Mouse (Mus musculus): ENCODE measurements around the gene Disc1. TPM values are rescaled to one million over a fixed set of nuclear protein-coding genes. Genes with fewer than 3 reads are reported as not detected.

Gene Disc1
- total RNA-seq, 2 experiments from 2014 or later, result 0.84 to 1.3 TPM

DNA sequence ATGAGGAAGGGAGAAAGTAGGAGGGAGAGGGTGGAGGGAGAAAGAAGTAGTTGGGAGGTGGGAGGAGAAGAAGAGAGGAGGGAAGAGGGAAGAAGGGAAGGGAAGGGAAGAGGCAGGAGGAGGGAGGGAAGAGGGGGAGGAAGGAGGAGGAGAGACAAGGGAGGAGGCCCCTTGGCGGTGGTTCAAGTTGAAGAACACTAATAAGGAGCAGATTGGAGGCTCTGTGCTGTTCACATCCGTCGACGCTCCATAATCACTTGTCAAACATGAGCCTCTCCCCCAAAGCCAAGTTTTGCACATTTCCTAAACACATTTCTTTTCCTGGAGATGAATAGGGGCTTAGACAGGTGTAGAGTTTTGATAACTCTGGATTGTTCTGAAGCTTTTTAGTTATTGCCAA is 245.3 kb downstream of the Disc1 start:
- TF ChIP-seq CTCF (IDR thresholded peaks at IDR 0.05), result no peak
- Histone ChIP-seq H3K27ac (no peak overlapping the region), H3K4me3 (no peak overlapping the region)
- no peak for DNase-seq
- intact Hi-C loops (cut with DNase I), result no loop called here

DNA sequence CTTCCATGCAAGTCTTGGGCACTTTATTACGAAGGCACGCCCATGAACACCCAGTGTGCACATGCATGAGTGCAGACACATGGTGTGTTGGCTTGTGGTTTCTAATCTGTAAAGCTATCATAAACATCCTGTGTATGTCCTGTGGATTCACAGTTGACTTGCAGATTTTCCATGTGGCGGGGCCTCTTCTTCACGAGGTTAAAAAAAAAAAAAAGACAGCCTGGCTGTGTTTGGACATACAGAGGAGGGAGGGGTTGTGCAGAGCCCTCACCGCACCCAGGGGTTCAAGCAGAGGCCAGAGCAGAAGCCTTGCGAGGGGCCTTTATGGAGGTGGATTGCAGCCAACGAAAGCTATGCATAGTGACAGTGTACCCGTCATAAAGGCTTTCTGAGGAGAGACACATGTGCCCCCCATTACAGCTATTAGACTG is 248.0 kb downstream of the Disc1 start:
- no peak overlapping the region for H3K27ac ChIP-seq
- no peak for DNase-seq
- no peak for TF ChIP-seq CTCF (IDR thresholded peaks at IDR 0.05)
- intact Hi-C loops (cut with DNase I), result no loop called here
- no peak overlapping the region for H3K4me3 ChIP-seq

- DNase-seq, result no peak
- Histone ChIP-seq H3K27ac (no peak overlapping the region), H3K4me3 (no peak overlapping the region)
- no peak for TF ChIP-seq CTCF (IDR thresholded peaks at IDR 0.05)
- intact Hi-C loops (cut with DNase I), result no loop called here
Measured at GRCm38 (mm10) chr8:125306665-125307064, 252.7 kb downstream of the Disc1 start.

DNA sequence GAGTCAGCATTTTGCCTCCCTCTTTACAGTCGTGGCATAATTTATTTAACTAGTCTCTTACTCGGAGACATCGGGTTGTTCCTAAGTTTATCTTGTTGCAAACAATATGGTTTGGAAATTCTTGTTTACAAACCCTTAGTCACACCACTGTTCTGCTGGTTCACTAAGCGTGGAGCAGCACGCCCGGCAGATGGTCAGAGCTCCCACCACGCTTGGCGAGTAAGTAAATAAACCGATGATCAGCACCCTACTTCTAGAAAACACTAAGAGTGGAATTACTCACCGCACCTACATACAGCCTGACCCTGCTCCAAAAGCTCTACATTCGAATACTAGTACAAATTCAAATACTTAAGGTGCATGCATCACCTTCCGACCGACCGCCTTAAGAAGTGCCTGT is 256.0 kb downstream of the Disc1 start:
- no peak overlapping the region for H3K4me3 ChIP-seq
- intact Hi-C loops (cut with DNase I), result no loop called here
- H3K27ac ChIP-seq, result no peak overlapping the region
- TF ChIP-seq CTCF (IDR thresholded peaks at IDR 0.05), result no peak
- DNase-seq, result no peak

Small RNA genes within 50 kb of the gene (microRNA-seq; reads per million reads assigned to microRNA genes)
- not detected for gene Gm22197

Other genes with a start within 250 kb of the Disc1 start
- 100 to 1,000 TPM; 157 to 173 TPM for gene Gnpat, start 191.2 kb upstream of the Disc1 start, total RNA-seq (2021)
- 10 to 100 TPM; 29.7 to 34.0 TPM for gene 2810004N23Rik, start 191.1 kb upstream of the Disc1 start, total RNA-seq (2021)
- 1 to 10 TPM; 7.6 to 7.8 TPM for gene Exoc8, start 156.5 kb upstream of the Disc1 start, total RNA-seq (2021)
- 1 to 10 TPM; 6.7 to 7.5 TPM for gene Sprtn, start 156.3 kb upstream of the Disc1 start, total RNA-seq (2021)
- gene Egln1, start 104.9 kb upstream of the Disc1 start, total RNA-seq (2021), result 100 to 1,000 TPM; 159 to 192 TPM
- gene Tsnax, start 41.2 kb upstream of the Disc1 start, total RNA-seq (2021), result 10 to 100 TPM; 74.2 to 82.9 TPM